Mouse (Mus musculus) lung, embryonic 16.5 days (tissue): ENCODE results near the gene Nhlh2. TPM values are rescaled to one million over a fixed set of nuclear protein-coding genes. Genes with fewer than 3 reads are reported as not detected.

Experiments
- ATAC-seq: fragments of 200-750 bp; cut with Nextera tagmentation; 2 replicates; pipeline ENCODE4 v1.8.0; 2017; ENCODE audit warnings: low read depth, mild to moderate bottlenecking, moderate library complexity
- H3K27ac ChIP-seq: fragments of 300-500 bp; sonication (generic); 2 replicates; pipeline ENCODE4 v1.5.1; 2014; ENCODE audit warnings: mild to moderate bottlenecking, control low read depth, low read length
- H3K27me3 ChIP-seq: fragments of 300-500 bp; sonication (generic); 2 replicates; pipeline ENCODE4 v1.6.1; 2014; ENCODE audit warnings: low read depth, low read length, mixed read lengths; ENCODE audit not compliant: control insufficient read depth, insufficient read depth
- H3K36me3 ChIP-seq: fragments of 300-500 bp; sonication (generic); 2 replicates; pipeline ENCODE4 v1.6.1; 2014; ENCODE audit warnings: low read length; ENCODE audit not compliant: control insufficient read depth, insufficient read depth
- H3K4me1 ChIP-seq: fragments of 300-500 bp; sonication (generic); replicated peaks from 2 replicates; pipeline ENCODE4 v1.6.1; 2014; ENCODE audit warnings: low read length, mixed read lengths; ENCODE audit not compliant: control insufficient read depth, insufficient read depth
- H3K4me2 ChIP-seq: fragments of 300-500 bp; sonication (generic); 2 replicates; pipeline ENCODE4 v1.6.1; 2014; ENCODE audit warnings: low read depth, low read length, control low read depth
- H3K4me3 ChIP-seq: fragments of 300-500 bp; sonication (generic); 2 replicates; pipeline ENCODE4 v1.5.1; 2014; ENCODE audit warnings: mild to moderate bottlenecking, low read length, control low read depth
- H3K9ac ChIP-seq: fragments of 300-500 bp; sonication (generic); 2 replicates; pipeline ENCODE4 v1.6.1; 2014; ENCODE audit warnings: low read length, control low read depth
- H3K9me3 ChIP-seq: fragments of 300-500 bp; sonication (generic); 2 replicates; pipeline ENCODE4 v1.6.1; 2016; ENCODE audit warnings: low read length; ENCODE audit not compliant: control insufficient read depth
- WGBS: fragments of 180-500 bp; shearing (Covaris S2); extraction: QIAGEN DNeasy Blood & Tissue Kit; methylation state at CpG from one replicate; pipeline ENCODE4 v1.1.7; 2014; 5-methylcytosine and 5-hydroxymethylcytosine counted together
- polyA plus RNA-seq: library from polyadenylated mRNA; unstranded; fragments of >200 nt; fragmentation: Nextera tagmentation; extraction: Ambion mirVana; gene quantifications from 2 replicates; pipeline ENCODE4 v1.2.1, GENCODE M21; 2015

Gene Nhlh2
- not detected in 2 replicates for polyA plus RNA-seq

DNA sequence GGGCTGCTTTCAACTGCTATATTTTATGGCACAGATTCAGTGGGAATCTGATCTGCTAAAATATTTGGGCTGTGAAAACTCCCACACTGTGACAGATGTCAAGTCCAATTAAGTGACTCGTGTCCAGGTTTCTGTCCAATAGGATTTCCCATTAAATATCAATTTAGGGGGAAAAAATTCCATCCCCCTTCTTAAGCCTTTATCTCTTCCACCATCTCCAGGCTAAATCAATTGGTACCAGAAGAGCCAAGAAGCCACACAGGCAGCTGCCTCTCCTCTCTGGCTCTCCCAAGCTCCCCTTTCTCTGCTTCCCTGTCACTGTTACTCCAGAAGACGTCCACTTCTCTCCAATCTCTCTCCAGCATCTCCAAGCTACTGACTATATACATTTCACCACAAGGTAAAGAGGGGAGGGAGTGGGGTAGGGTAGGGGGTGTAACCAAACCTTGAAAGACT, at the start of gene Nhlh2:
Nhlh2 (plus strand) TSS at position 151 of the 456 bp plus-strand sequence.
- Histone ChIP-seq H3K27me3 (peaks cover 54% of the 10 kb centered on the region), H3K9ac (no peak within 1 kb of the TSS), H3K27ac (no peak within 1 kb of the TSS), H3K4me3 (no peak within 1 kb of the TSS), H3K4me2 (no peak within 1 kb of the TSS), H3K36me3 (no peaks in the 10 kb centered on the region), H3K4me1 (peaks cover 12% of the 10 kb centered on the region), H3K9me3 (no peaks in the 10 kb centered on the region)
- WGBS = 20% methylated on average over 2 of the region's 2 CpGs
- ATAC-seq = no peak

- no peak for ATAC-seq
- no peaks in the 10 kb centered on the region for H3K9me3 ChIP-seq
- no peak overlapping the region for H3K4me3 ChIP-seq
- no peak overlapping the region for H3K4me2 ChIP-seq
- 87% methylated on average over 15 of the region's 15 CpGs for WGBS
- H3K27me3 ChIP-seq = no peaks in the 10 kb centered on the region
- no peak overlapping the region for H3K27ac ChIP-seq
- no peaks in the 10 kb centered on the region for H3K36me3 ChIP-seq
- no peak overlapping the region for H3K9ac ChIP-seq
- H3K4me1 ChIP-seq = no peaks in the 10 kb centered on the region
Observed at GRCm38 (mm10) chr3:101961146-101961835, 48.6 kb upstream of the Nhlh2 start.

GRCm38 (mm10) chr3:101963501-101963900, 46.4 kb upstream of the Nhlh2 start:
- H3K4me2 ChIP-seq = no peak overlapping the region
- H3K9ac ChIP-seq = no peak overlapping the region
- H3K27me3 ChIP-seq = no peaks in the 10 kb centered on the region
- no peaks in the 10 kb centered on the region for H3K36me3 ChIP-seq
- no peak overlapping the region for H3K27ac ChIP-seq
- H3K4me1 ChIP-seq = no peaks in the 10 kb centered on the region
- 41% methylated on average over 9 of the region's 9 CpGs for WGBS
- H3K9me3 ChIP-seq = no peaks in the 10 kb centered on the region
- no peak for ATAC-seq
- no peak overlapping the region for H3K4me3 ChIP-seq

GRCm38 (mm10) chr3:101964352-101964751, 45.5 kb upstream of the Nhlh2 start:
- Histone ChIP-seq H3K4me3 (no peak overlapping the region), H3K27ac (no peak overlapping the region), H3K9ac (no peak overlapping the region), H3K27me3 (no peaks in the 10 kb centered on the region), H3K4me1 (no peaks in the 10 kb centered on the region), H3K36me3 (no peaks in the 10 kb centered on the region), H3K9me3 (no peaks in the 10 kb centered on the region), H3K4me2 (no peak overlapping the region)
- ATAC-seq = peak; percentile 28; the same call in 1 of the 2 replicates
- WGBS = 42% methylated on average over 7 of the region's 7 CpGs

DNA sequence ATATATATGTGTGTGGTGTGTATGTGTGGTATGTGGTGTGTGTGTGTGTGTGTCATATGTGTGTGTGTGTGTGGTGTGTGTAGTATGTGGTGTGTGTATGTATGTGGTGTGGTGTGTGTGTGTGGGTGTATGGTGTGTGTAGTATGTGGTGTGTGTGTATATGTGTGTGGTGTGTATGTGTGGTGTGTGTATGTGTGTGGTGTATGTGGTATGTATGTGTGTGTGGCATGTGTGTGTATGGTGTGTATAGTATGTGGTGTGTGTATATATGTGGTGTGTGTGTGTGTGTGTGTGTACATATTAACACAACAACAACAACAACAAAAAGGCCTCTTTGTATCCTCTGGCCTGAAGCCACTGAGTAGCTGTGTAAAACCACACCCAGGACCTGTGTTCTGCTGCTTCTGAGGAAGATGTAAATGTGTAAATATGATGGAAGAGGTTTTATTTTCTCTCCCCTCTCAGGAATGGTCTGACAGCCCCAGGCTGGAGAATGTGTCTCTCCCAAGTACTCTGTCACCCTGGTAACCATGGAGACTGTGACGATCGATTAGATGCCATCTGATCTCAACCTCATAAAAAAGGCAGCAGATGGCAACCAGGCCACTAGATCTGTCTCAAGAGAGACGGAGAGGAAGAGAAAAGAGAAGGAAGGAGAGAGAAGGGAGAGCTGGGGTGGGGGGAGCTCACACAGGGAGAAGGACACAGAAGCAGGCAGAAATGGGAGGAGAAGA, 42.9 kb upstream of the Nhlh2 start:
- Histone ChIP-seq H3K27me3 (no peaks in the 10 kb centered on the region), H3K9ac (no peak overlapping the region), H3K4me1 (no peaks in the 10 kb centered on the region), H3K36me3 (no peaks in the 10 kb centered on the region), H3K4me3 (no peak overlapping the region), H3K27ac (no peak overlapping the region), H3K9me3 (no peaks in the 10 kb centered on the region), H3K4me2 (no peak overlapping the region)
- ATAC-seq = no peak
- WGBS = 27% methylated on average over 3 of the region's 3 CpGs

GRCm38 (mm10) chr3:101975337-101975736, 34.5 kb upstream of the Nhlh2 start:
- Histone ChIP-seq H3K4me3 (no peak overlapping the region), H3K27me3 (no peaks in the 10 kb centered on the region), H3K27ac (no peak overlapping the region), H3K36me3 (no peaks in the 10 kb centered on the region), H3K4me2 (no peak overlapping the region), H3K9me3 (no peaks in the 10 kb centered on the region), H3K4me1 (no peaks in the 10 kb centered on the region), H3K9ac (no peak overlapping the region)
- ATAC-seq = no peak
- WGBS = 81% methylated on average over 10 of the region's 10 CpGs

DNA sequence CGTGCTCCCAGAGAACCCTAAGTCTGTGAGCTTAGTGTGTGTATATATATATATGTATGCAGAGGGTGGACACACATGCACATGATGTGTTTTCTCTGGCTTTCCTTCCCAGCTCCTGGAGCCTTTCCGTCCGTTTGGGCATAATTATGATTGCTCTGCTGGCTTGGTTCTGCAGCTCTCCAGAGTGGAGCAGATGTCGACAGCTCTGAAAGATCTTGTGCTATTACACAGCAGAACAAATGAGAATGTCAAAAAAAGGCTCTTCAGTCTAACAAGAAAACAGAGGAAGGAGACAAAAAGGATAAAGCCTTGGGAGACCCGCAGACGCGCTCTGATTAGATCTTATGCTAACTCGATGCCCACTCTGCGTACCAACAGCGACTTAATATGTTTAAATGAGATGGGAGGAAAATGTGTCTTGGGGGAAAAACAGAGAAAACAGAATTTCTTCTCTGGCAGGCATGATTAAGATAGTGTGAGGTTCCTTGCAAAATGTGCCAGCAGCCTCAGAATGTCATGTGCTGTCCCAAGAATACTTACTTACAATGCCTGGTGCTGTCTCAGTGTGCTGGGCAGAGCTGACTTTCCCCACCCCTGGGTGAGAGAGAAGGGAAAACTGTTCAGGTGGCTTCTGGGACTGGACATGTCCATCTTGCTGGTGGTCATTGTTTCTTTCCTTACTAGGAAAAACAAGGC, 31.4 kb upstream of the Nhlh2 start:
- H3K9me3 ChIP-seq = no peaks in the 10 kb centered on the region
- 71% methylated on average over 10 of the region's 10 CpGs for WGBS

GRCm38 (mm10) chr3:101983917-101984316, 26.0 kb upstream of the Nhlh2 start:
- H3K27me3 ChIP-seq = no peaks in the 10 kb centered on the region
- H3K27ac ChIP-seq = no peak overlapping the region
- no peaks in the 10 kb centered on the region for H3K36me3 ChIP-seq
- no peaks in the 10 kb centered on the region for H3K9me3 ChIP-seq
- 49% methylated on average over 4 of the region's 4 CpGs for WGBS
- H3K4me3 ChIP-seq = no peak overlapping the region
- no peaks in the 10 kb centered on the region for H3K4me1 ChIP-seq
- no peak overlapping the region for H3K4me2 ChIP-seq
- no peak overlapping the region for H3K9ac ChIP-seq
- ATAC-seq = no peak

More for the DNA sequence above, 31.4 kb upstream of the Nhlh2 start:
- Histone ChIP-seq H3K27ac (no peak overlapping the region), H3K9ac (no peak overlapping the region), H3K4me1 (no peaks in the 10 kb centered on the region), H3K36me3 (no peaks in the 10 kb centered on the region), H3K27me3 (no peaks in the 10 kb centered on the region), H3K4me3 (no peak overlapping the region), H3K4me2 (no peak overlapping the region)
- no peak for ATAC-seq

DNA sequence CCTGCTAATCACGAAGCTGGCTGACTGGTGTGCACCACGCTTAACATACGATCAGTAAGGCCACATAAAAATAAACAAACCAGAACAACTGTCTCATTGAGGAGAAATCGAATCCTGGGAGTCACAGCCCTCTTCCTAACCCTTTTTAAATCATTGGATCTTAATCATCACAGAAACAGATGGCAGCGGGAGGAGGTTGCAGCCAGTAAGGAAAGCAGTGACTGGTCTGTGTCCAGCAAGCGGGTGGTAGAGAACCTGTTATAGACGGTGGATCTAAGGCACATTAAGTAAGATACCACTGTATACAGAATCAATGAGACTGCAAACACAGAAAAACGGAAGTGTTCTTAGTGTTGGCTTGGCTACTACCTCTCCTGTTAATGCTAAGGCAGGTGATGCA, 24.2 kb upstream of the Nhlh2 start:
- Histone ChIP-seq H3K9ac (no peak overlapping the region), H3K27me3 (no peaks in the 10 kb centered on the region), H3K4me2 (no peak overlapping the region), H3K9me3 (no peaks in the 10 kb centered on the region), H3K4me1 (no peaks in the 10 kb centered on the region), H3K27ac (no peak overlapping the region), H3K4me3 (no peak overlapping the region), H3K36me3 (no peaks in the 10 kb centered on the region)
- WGBS = 61% methylated on average over 8 of the region's 8 CpGs
- no peak for ATAC-seq
